Mouse (Mus musculus) CH12.LX (cell line): ENCODE measurements around the gene Ssbp4. TPM values are rescaled to one million over a fixed set of nuclear protein-coding genes. Genes with fewer than 3 reads are reported as not detected.
A peak's percentile ranks its signal among the peaks of the same experiment; 100 is the strongest.

Experiments
- DNase-seq: peaks from one replicate; pipeline ENCODE4 v3.0.0-alpha.2; 2013; ENCODE audit errors: extremely low read depth
- H3K27ac ChIP-seq: 2 replicates; pipeline ENCODE4 v1.5.1; 2012; ENCODE audit warnings: low read depth, mild to moderate bottlenecking, control low read depth, moderate library complexity; ENCODE audit not compliant: insufficient read depth
- H3K27me3 ChIP-seq: replicated peaks from 2 replicates; pipeline ENCODE3; 2012; ENCODE audit warnings: inconsistent platforms
- H3K36me3 ChIP-seq, 2 experiments: replicated peaks in 1 of 2; 2 replicates each; pipeline versions ENCODE3 to v1.6.1; 2012; ENCODE audit warnings: inconsistent platforms in 1 of 2, low read length in 1 of 2, mild to moderate bottlenecking in 1 of 2, mixed read lengths in 1 of 2, moderate library complexity in 1 of 2; ENCODE audit not compliant: control insufficient read depth in 1 of 2, insufficient read depth in 1 of 2
- H3K4me1 ChIP-seq, 2 experiments: 2 replicates each; pipeline ENCODE4 v1.6.1; 2012; ENCODE audit warnings: inconsistent platforms in 1 of 2, moderate library complexity in 1 of 2; ENCODE audit not compliant: insufficient read depth in 2 of 2, control insufficient read depth in 1 of 2
- H3K4me2 ChIP-seq: 2 replicates; pipeline ENCODE4 v1.6.1; 2012; ENCODE audit warnings: low read depth, mild to moderate bottlenecking, control low read depth; ENCODE audit not compliant: poor library complexity, insufficient read depth, severe bottlenecking
- H3K4me3 ChIP-seq, 3 experiments: fragments of 150-350 bp in 1 of 3; sonication (generic) in 1 of 3; replicated peaks in 1 of 3; 2 replicates each; pipeline versions ENCODE3 to v1.5.1; 2011 to 2012; ENCODE audit warnings: low read depth in 2 of 3, low read length in 2 of 3, mild to moderate bottlenecking in 2 of 3, moderate library complexity in 2 of 3, control low read depth in 1 of 3, improper control_type of control experiment in 1 of 3, inconsistent platforms in 1 of 3, mixed read lengths in 1 of 3; ENCODE audit not compliant: poor library complexity in 1 of 3
- H3K79me2 ChIP-seq: replicated peaks from 2 replicates; pipeline ENCODE4 v1.6.1; 2012; ENCODE audit warnings: mild to moderate bottlenecking, moderate library complexity; ENCODE audit not compliant: control insufficient read depth, poor library complexity, insufficient read depth, severe bottlenecking; ENCODE audit errors: extremely low read depth
- H3K9ac ChIP-seq: 2 replicates; pipeline ENCODE4 v1.6.1; 2012; ENCODE audit warnings: low read depth, mild to moderate bottlenecking, control low read depth, moderate library complexity; ENCODE audit not compliant: insufficient read depth
- H3K9me3 ChIP-seq: replicated peaks from 2 replicates; pipeline ENCODE3; 2012; ENCODE audit warnings: low read length, inconsistent platforms, mixed read lengths
- BHLHE40 ChIP-seq: IDR thresholded peaks from 2 replicates; pipeline ENCODE4 v1.6.1; 2011; ENCODE audit warnings: mild to moderate bottlenecking, low read depth, low read length, improper control_type of control experiment
- CHD1 ChIP-seq: IDR thresholded peaks from 2 replicates; pipeline ENCODE4 v1.6.1; 2012; ENCODE audit warnings: low read depth, low read length, improper control_type of control experiment, inconsistent platforms
- CHD2 ChIP-seq: IDR thresholded peaks from 2 replicates; pipeline ENCODE4 v1.6.1; 2011; ENCODE audit warnings: low read length, improper control_type of control experiment
- CTCF ChIP-seq, 2 experiments: IDR thresholded peaks in 1 of 2; conservative IDR thresholded peaks in 1 of 2; 2 replicates each; pipeline ENCODE4 v1.5.1; 2011 to 2012; ENCODE audit warnings: low read depth in 2 of 2, low read length in 2 of 2, improper control_type of control experiment in 1 of 2, inconsistent platforms in 1 of 2, mild to moderate bottlenecking in 1 of 2, moderate library complexity in 1 of 2
- E2F4 ChIP-seq: IDR thresholded peaks from 2 replicates; pipeline ENCODE4 v1.6.1; 2011; ENCODE audit warnings: low read depth, low read length, improper control_type of control experiment; ENCODE audit not compliant: insufficient replicate concordance
- ELF1 ChIP-seq: IDR thresholded peaks from 2 replicates; pipeline ENCODE4 v1.6.1; 2014; ENCODE audit warnings: low read depth, mild to moderate bottlenecking, inconsistent platforms, low read length, improper control_type of control experiment
- EP300 ChIP-seq: IDR thresholded peaks from 2 replicates; pipeline ENCODE4 v1.6.1; 2011; ENCODE audit warnings: low read length, improper control_type of control experiment
- ETS1 ChIP-seq: conservative IDR thresholded peaks from 2 replicates; pipeline ENCODE4 v1.6.1; 2012; ENCODE audit warnings: low read depth, mild to moderate bottlenecking, inconsistent platforms, low read length, improper control_type of control experiment, moderate library complexity
- GABPA ChIP-seq: IDR thresholded peaks from 2 replicates; pipeline ENCODE4 v1.6.1; 2012; ENCODE audit warnings: low read depth, low read length, improper control_type of control experiment, inconsistent platforms; ENCODE audit not compliant: insufficient replicate concordance
- HCFC1 ChIP-seq: IDR thresholded peaks from 2 replicates; pipeline ENCODE4 v1.6.1; 2012; ENCODE audit warnings: low read depth, mild to moderate bottlenecking, inconsistent platforms, low read length, improper control_type of control experiment
- IRF4 ChIP-seq: IDR thresholded peaks from 2 replicates; pipeline ENCODE4 v1.6.1; 2014; ENCODE audit warnings: low read depth, mild to moderate bottlenecking, inconsistent platforms, low read length, improper control_type of control experiment
- JUN ChIP-seq: IDR thresholded peaks from 2 replicates; pipeline ENCODE4 v1.6.1; 2011; ENCODE audit warnings: low read depth, mild to moderate bottlenecking, low read length, improper control_type of control experiment, moderate library complexity; ENCODE audit not compliant: insufficient read depth
- JUND ChIP-seq: conservative IDR thresholded peaks from 2 replicates; pipeline ENCODE4 v1.6.1; 2011; ENCODE audit warnings: low read depth, low read length, improper control_type of control experiment
- KAT2A ChIP-seq: IDR thresholded peaks from 2 replicates; pipeline ENCODE4 v1.6.1; 2012; ENCODE audit warnings: low read length, improper control_type of control experiment, inconsistent platforms; ENCODE audit not compliant: insufficient replicate concordance
- MAFK ChIP-seq: IDR thresholded peaks from 2 replicates; pipeline ENCODE4 v1.6.1; 2011; ENCODE audit warnings: low read length, improper control_type of control experiment; ENCODE audit not compliant: insufficient replicate concordance
- MAX ChIP-seq: IDR thresholded peaks from 2 replicates; pipeline ENCODE4 v1.6.1; 2011; ENCODE audit warnings: low read length, improper control_type of control experiment
- MAZ ChIP-seq: IDR thresholded peaks from 2 replicates; pipeline ENCODE4 v1.6.1; 2012; ENCODE audit warnings: low read depth, mild to moderate bottlenecking, inconsistent platforms, low read length, improper control_type of control experiment, moderate library complexity
- MEF2A ChIP-seq: IDR thresholded peaks from 2 replicates; pipeline ENCODE4 v1.6.1; 2014; ENCODE audit warnings: low read depth, mild to moderate bottlenecking, inconsistent platforms, low read length, improper control_type of control experiment, borderline replicate concordance
- MXI1 ChIP-seq: IDR thresholded peaks from 2 replicates; pipeline ENCODE4 v1.6.1; 2011; ENCODE audit warnings: mild to moderate bottlenecking, low read depth, low read length, improper control_type of control experiment
- MYC ChIP-seq: IDR thresholded peaks from 2 replicates; pipeline ENCODE4 v1.6.1; 2011; ENCODE audit warnings: low read depth, mild to moderate bottlenecking, improper control_type of control experiment, low read length
- NELFE ChIP-seq: IDR thresholded peaks from 2 replicates; pipeline ENCODE4 v1.6.1; 2011; ENCODE audit warnings: low read depth, low read length, improper control_type of control experiment
- NRF1 ChIP-seq: IDR thresholded peaks from 2 replicates; pipeline ENCODE4 v1.6.1; 2014; ENCODE audit warnings: low read depth, mild to moderate bottlenecking, inconsistent platforms, low read length, improper control_type of control experiment, moderate library complexity
- PAX5 ChIP-seq: IDR thresholded peaks from 2 replicates; pipeline ENCODE4 v1.6.1; 2012; ENCODE audit warnings: low read length, inconsistent platforms, mixed read lengths
- POLR2A ChIP-seq: IDR thresholded peaks from 2 replicates; pipeline ENCODE4 v1.6.1; 2011; ENCODE audit warnings: low read depth, mild to moderate bottlenecking, improper control_type of control experiment, low read length
- POLR2AphosphoS2 ChIP-seq: IDR thresholded peaks from 2 replicates; pipeline ENCODE4 v1.6.1; 2011; ENCODE audit warnings: low read depth, low read length, improper control_type of control experiment
- RAD21 ChIP-seq: IDR thresholded peaks from 2 replicates; pipeline ENCODE4 v1.6.1; 2011; ENCODE audit warnings: low read depth, mild to moderate bottlenecking, low read length, improper control_type of control experiment, moderate library complexity
- RCOR1 ChIP-seq: conservative IDR thresholded peaks from 2 replicates; pipeline ENCODE4 v1.6.1; 2012; ENCODE audit warnings: low read depth, mild to moderate bottlenecking, inconsistent platforms, low read length, improper control_type of control experiment
- SIN3A ChIP-seq: IDR thresholded peaks from 2 replicates; pipeline ENCODE4 v1.6.1; 2012; ENCODE audit warnings: low read length, improper control_type of control experiment, inconsistent platforms
- SMC3 ChIP-seq: IDR thresholded peaks from 2 replicates; pipeline ENCODE4 v1.6.1; 2011; ENCODE audit warnings: low read depth, low read length, improper control_type of control experiment
- TBP ChIP-seq: conservative IDR thresholded peaks from 2 replicates; pipeline ENCODE4 v1.6.1; 2011; ENCODE audit warnings: low read depth, low read length, improper control_type of control experiment
- TCF12 ChIP-seq: IDR thresholded peaks from 2 replicates; pipeline ENCODE4 v1.6.1; 2014; ENCODE audit warnings: low read depth, mild to moderate bottlenecking, inconsistent platforms, low read length, improper control_type of control experiment
- UBTF ChIP-seq: IDR thresholded peaks from 2 replicates; pipeline ENCODE4 v1.6.1; 2012; ENCODE audit warnings: low read depth, mild to moderate bottlenecking, inconsistent platforms, low read length, improper control_type of control experiment, moderate library complexity
- USF1 ChIP-seq: IDR thresholded peaks from 2 replicates; pipeline ENCODE4 v1.6.1; 2014; ENCODE audit warnings: low read depth, mild to moderate bottlenecking, inconsistent platforms, low read length, improper control_type of control experiment
- USF2 ChIP-seq: conservative IDR thresholded peaks from 2 replicates; pipeline ENCODE4 v1.6.1; 2011; ENCODE audit warnings: low read depth, low read length, improper control_type of control experiment
- ZC3H11A ChIP-seq: IDR thresholded peaks from 2 replicates; pipeline ENCODE4 v1.6.1; 2012; ENCODE audit warnings: low read depth, mild to moderate bottlenecking, inconsistent platforms, low read length, improper control_type of control experiment
- ZKSCAN1 ChIP-seq: IDR thresholded peaks from 2 replicates; pipeline ENCODE4 v1.6.1; 2012; ENCODE audit warnings: low read depth, inconsistent platforms, low read length, improper control_type of control experiment, borderline replicate concordance
- ZMIZ1 ChIP-seq: IDR thresholded peaks from 2 replicates; pipeline ENCODE4 v1.6.1; 2012; ENCODE audit warnings: low read depth, mild to moderate bottlenecking, inconsistent platforms, low read length, improper control_type of control experiment
- ZNF384 ChIP-seq: IDR thresholded peaks from 2 replicates; pipeline ENCODE4 v1.6.1; 2012; ENCODE audit warnings: low read depth, low read length, improper control_type of control experiment, inconsistent platforms
- dilution Hi-C: fragments of 300-500 bp; cut with MboI; formaldehyde crosslinking; loops from 2 replicates; pipeline ENCODE4 v1.14.3; 2020; ENCODE audit warnings: low sequenced_read_pairs; ENCODE audit not compliant: extremely low pct_unique_long_range_greater_than_20kb, extremely low pct_ligation_motif_present
- in situ Hi-C: fragments of 300-500 bp; cut with MboI; formaldehyde crosslinking; loops from 3 replicates; pipeline ENCODE4 v1.14.3; 2019; ENCODE audit warnings: low sequenced_read_pairs, low pct_ligation_motif_present, low pct_unique_long_range_greater_than_20kb, mixed read lengths
- polyA plus RNA-seq: library from polyadenylated mRNA; unstranded; fragments of >175 nt; gene quantifications from 2 replicates; pipeline ENCODE4 v1.2.1, GENCODE M21; 2012; ENCODE audit warnings: low read depth; ENCODE audit not compliant: insufficient read length
- total RNA-seq, 2 experiments: library from RNA; depleted of rRNA; stranded (reverse); fragments of 300-350 nt in 1 of 2; fragments of >200 nt in 1 of 2; gene quantifications; 2 replicates each; pipeline ENCODE4 v1.2.3; 2012 to 2014

Ssbp4 gene
- total RNA-seq (2012; rRNA removed): 77.3 and 84.9 TPM in 2 replicates
- 31.0 and 41.3 TPM in 2 replicates for total RNA-seq (2014; rRNA removed)
- 114 and 128 TPM in 2 replicates for polyA plus RNA-seq

DNA sequence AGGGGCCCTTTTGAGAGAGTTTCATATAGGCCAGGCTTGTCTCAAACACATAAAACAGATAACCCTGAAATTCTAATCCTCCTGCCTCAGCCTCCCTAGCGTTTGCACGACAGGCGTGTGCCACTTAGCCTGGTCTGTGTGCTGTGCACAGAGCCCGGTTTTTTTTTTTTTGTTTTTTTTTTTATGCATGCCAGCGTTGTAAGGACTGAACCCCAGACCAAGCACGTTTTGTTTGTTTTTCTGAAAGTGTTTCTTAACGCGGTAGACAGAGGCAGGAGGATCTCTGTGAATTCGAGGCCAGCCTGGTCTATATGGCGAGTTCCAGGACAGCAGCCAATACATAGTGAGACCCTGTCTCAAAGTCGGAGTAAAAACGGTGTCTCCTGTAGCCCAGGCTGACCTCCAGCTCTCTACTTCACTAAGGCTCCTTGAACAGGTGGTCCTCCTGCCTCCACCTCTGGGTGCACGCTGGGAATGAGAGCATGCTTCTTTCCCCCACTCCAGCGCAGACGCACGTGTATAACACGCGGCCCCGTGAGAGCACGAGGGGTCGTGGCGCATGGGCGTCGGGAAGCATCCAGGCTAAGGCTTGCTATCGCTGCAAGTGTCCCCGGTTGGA lies at the start of gene Ssbp4:
Gene Ssbp4, minus strand, starts transcription at position 124 of the 619 bp plus-strand sequence.
- Histone ChIP-seq H3K4me1 (peaks cover 22 to 56% of the 10 kb centered on the region in 2 experiments), H3K36me3 (peaks cover 3 to 24% of the 10 kb centered on the region in 2 experiments), H3K79me2 (peaks cover 9% of the 10 kb centered on the region; the same call in 1 of the 2 replicates), H3K4me3 (peak within 1 kb of the TSS; percentile 77 to 94 (median 79)), H3K27me3 (no peaks in the 10 kb centered on the region), H3K27ac (peak within 1 kb of the TSS; percentile 76), H3K4me2 (peak within 1 kb of the TSS; percentile 84), H3K9ac (peak within 1 kb of the TSS; percentile 81), H3K9me3 (no peaks in the 10 kb centered on the region)
- in situ Hi-C loops: loop anchor here (10.0 kb wide), 1 partner anchor 64 kb away; no protein-coding TSS in a partner anchor
- dilution Hi-C loops: no loop called here
- no peak for DNase-seq
- no peak for TF ChIP-seq USF1
- TF ChIP-seq NRF1: no peak
- no peak for TF ChIP-seq HCFC1
- TF ChIP-seq RCOR1: no peak
- TF ChIP-seq E2F4: no peak
- no peak for TF ChIP-seq ZMIZ1
- no peak for TF ChIP-seq TBP
- TF ChIP-seq CHD1: no peak
- TF ChIP-seq TCF12: no peak
- no peak for TF ChIP-seq CTCF (conservative IDR thresholded peaks at IDR 0.05 in 1 of 2, IDR thresholded peaks at IDR 0.05 in 1 of 2; ENCODE audit: low read depth in 2 of 2, low read length in 2 of 2)
- TF ChIP-seq MEF2A: no peak; the same call in 1 of the 2 replicates
- TF ChIP-seq MAZ: no peak
- TF ChIP-seq MXI1: peak; percentile 39
- TF ChIP-seq JUN: no peak
- TF ChIP-seq PAX5: no peak
- TF ChIP-seq MYC: peak; percentile 60
- no peak for TF ChIP-seq NELFE
- TF ChIP-seq RAD21: no peak
- TF ChIP-seq ZNF384: peak; percentile 81
- TF ChIP-seq USF2: no peak
- no peak for TF ChIP-seq ELF1
- TF ChIP-seq BHLHE40: peak; percentile 73
- TF ChIP-seq SMC3: no peak
- TF ChIP-seq JUND: no peak
- TF ChIP-seq EP300: no peak; the same call in 1 of the 2 replicates
- TF ChIP-seq UBTF: no peak
- peak; percentile 94 for TF ChIP-seq MAX
- TF ChIP-seq POLR2A: no peak
- 0 out of 2 replicates have a peak, but pooled peaks have one; percentile 49 for TF ChIP-seq POLR2AphosphoS2
- TF ChIP-seq MAFK: no peak
- TF ChIP-seq KAT2A: no peak
- TF ChIP-seq ZC3H11A: no peak
- TF ChIP-seq SIN3A: peak; percentile 10; the same call in 1 of the 2 replicates
- no peak for TF ChIP-seq CHD2
- TF ChIP-seq ZKSCAN1: no peak
- TF ChIP-seq IRF4: peak; percentile 9; the same call in 1 of the 2 replicates
- TF ChIP-seq ETS1: no peak; the same call in 1 of the 2 replicates
- no peak for TF ChIP-seq GABPA
